Mouse (Mus musculus): ENCODE results near the gene Kpnb1.
A peak's percentile ranks its signal among the peaks of the same experiment; 100 is the strongest.
"Not testable (repeated sequence)": the region's sequence is repeated elsewhere in the genome, so short reads cannot be mapped to it uniquely, and the experiment has no call there.

Kpnb1 gene

DNA sequence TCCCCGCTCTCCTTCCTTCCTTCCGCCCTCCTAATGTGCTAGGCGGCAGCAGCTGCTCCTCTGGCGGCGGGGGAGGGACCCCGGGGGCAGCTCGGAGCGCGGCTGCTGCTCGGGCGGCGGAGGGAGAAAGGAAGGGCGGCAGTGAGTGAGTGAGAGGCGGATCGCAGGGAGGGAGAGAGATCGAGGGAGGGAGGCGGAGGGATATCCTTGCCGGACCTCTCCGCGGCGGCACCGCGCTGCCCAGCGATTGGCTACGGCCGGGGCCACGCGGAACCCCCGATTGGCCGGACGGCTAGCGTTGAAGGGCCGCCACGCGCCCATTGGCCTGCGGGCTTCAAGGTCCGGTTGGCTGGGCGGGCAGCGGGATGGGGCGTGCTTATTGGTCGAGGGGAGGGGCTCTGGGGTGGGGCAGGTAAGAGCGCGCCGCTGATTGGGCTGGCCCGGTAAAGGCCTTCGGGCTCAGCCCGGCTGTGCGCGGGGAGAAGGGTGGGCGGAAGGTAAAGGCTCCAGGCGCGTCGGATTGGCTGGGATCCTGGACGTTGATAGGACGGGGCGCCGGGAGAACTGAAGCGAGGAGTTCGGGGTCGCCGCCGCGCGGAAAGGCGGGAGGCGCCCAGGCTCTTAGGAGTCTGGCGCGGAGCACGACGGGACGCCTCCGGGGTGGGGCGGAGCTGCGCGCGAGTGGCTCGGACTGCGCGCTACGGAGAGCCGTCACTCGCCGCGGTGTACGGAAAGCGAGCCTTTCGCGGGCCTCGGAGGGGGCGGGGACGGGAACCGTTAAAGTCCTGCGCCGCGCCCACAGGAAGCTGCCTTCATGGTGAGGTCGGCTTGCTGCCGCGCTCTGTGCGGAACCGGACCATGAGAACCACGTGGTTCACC, at the start of gene Kpnb1:
Gene Kpnb1, minus strand, starts transcription at position 118 of the 879 bp plus-strand sequence.
- DNase-seq (ENCODE audit: low spot score in 2 of 2), result peak; percentile 98 to 99

DNA sequence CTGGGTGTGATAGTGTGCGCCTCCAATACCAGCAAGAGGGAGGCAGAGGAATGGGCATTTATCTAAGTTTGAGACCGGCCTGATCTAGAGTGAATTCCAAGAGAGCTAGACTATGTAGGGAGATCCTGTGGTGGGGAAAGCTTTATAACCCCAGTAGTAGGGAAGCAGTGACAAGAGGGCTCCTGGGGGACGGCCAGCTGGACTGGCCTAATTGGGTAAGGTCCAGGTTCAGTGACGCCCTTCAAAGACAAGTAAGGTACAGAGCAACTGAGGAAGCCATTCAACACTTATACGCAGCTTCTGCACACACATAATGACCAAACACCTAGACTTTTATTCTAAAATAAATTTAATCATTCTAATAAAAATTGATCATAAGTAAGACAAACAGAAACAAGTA, 44.8 kb upstream of the Kpnb1 start:
- DNase-seq (ENCODE audit: low spot score in 2 of 2), result no peak

DNA sequence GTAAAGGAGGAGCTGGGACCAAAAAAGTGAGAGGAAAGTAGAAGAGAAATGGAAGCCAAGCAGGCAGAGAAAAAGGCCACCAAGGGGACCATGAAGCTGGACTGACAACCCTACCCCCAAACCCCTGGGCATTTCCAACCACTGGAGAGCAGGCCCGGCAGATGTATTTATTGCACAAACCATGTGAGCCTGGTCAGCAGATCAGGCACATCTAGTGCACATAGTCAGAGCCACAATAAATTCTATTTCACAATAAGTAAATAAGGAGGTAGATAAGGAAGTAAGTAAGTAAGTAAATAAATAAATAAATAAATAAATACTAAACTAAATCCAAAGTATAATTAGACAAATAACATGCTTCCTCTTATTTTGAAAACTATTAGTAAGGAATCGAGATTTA, 41.7 kb upstream of the Kpnb1 start:
- no peak for DNase-seq (ENCODE audit: low spot score in 2 of 2)

DNA sequence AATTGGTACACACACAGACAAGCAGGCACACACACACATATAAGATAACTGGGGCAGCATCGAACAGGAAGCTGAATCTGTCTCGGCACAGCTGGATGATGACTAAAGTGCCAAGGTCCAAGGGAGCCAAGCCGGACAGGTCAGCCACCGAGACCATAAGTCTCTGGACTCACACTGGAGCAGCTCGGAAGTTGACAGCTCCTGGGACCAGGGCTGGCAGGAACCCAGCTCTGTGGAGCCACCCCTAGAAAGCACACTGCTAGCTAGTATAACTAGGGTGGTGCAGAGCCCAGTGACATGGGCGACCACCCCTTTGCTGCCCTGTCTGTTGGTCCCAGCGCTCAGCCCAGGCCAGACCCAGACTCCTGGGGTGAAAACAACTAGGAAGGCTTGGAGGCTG, 41.3 kb upstream of the Kpnb1 start:
- DNase-seq (ENCODE audit: low spot score in 2 of 2), result no peak

DNA sequence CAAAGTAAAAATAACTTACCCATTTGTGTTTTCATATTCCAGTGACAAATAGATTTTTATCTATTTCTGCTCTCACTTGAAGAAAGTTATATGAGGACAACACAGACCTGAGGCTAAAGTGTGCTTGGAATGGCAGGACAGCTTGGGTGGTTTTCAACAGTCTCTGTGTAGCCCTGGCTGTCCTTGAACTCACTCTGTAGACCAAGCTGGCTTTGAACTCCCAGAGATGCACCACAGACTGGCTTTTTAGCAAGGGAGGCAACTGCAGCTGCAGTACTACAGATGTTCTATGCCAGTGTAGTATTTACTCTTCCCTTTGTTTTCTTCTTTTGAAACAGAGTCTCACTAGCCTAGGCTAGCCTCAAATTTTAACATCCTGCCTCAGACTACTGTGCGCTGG, 38.5 kb upstream of the Kpnb1 start:
- no peak for DNase-seq (ENCODE audit: low spot score in 2 of 2)

DNA sequence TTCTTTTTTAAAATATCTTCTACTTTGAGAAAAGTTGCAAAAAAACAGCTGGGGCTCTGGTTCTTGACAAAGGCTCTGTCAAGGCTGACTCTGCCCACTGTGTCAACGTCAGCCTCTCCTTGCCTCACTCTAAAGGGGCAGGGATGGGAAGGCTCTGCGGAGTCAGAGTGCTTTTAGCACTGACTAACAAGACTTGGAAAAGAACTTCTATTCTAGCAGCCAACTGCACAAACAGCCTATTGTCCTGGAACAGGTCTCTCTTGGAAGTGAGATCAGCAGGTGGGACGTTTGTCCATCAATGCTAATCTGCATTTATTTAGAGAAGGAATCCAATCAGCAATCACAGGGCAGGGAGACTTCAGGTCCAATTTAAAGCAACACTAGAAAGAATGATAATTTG, 35.8 kb upstream of the Kpnb1 start:
- DNase-seq (ENCODE audit: low spot score in 2 of 2), result no peak

DNA sequence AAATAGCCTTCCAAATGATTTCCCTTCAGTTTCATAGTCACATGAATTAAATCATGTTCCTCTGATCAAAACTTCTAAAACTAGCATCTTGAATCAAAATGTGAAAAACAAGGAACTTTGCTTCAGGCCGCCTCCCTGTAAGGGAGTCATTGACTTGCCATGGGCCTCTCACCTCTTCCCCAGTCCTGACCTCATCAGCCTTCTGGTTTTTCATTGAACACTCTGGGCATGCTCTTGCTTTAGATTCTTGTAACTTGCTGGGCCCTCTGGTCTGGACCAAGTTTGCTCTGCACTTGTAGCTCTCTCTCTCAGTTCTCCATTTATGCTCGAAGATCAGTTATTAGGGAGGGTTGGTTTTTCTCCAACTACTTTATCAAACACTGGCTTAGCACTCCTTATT, 33.9 kb upstream of the Kpnb1 start:
- no peak for DNase-seq (ENCODE audit: low spot score in 2 of 2)

DNA sequence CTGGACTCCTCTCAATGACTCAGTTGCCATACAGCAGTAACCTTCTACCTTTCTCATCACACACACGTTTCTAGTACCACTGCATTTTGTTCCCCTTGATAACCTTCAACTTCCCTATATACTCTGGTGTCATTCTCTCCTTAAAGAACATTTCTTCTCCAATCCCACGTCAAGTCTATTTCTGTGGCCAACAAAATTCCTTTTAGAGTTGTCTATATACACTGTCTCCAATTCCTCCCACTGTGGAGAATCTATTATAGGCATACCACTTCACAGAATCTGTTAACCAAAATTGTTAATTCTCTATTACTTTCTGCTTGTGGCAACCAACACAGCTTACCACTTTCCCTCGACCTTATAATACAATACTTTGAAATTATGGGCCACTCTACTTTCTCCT, 32.5 kb upstream of the Kpnb1 start:
- no peak for DNase-seq (ENCODE audit: low spot score in 2 of 2)

DNA sequence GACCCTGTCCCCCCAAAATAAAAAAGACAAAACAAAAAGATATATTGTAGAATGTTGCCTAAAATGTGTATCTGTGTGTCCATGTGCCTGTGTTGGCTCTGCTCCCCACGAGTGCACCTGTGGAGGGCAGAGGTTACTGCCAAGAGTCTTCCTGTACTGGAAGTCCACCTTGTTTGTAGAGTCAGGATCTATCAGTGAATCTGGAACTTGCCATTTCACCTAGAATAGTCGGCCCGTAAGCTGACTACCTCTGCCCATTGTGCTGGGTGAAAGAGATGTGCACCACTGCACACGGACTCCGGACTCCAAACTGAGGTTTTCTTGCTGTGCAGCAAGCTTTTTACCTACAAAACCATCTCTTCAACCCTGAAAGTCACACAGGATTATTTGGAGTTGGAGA, 26.7 kb upstream of the Kpnb1 start:
- DNase-seq (ENCODE audit: low spot score in 2 of 2), result no peak

DNA sequence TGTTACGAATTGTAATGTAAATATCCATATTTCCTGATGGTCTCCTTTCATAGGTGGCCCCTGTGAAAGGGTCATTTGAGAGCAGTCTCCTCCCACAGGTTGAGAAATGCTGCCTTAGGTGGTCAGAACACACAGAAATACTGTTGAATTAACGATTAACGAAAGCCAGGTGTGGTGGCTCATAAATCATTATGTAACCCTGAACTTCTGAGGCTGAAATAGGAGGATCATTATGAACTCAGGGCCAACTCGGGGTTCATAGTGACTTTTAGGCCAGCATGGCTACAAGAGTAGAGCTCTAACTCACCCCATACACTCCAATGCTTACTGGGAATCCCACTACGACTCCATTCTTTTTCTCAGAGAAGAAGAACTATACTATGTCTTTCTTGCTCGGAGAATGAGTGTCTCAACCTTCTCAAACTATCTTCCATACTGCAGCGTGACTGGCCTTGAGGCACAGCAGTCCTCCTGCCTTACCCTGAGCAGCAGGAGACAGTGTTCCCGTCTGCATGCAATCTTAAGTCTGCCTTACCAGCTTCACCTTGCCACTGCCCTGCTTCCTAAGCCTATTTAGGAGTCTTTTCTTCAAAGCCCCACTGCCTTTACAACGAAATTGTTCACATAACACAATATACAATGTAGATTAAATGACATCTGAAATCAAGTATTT, 23.2 kb upstream of the Kpnb1 start:
- no peak for DNase-seq (ENCODE audit: low spot score in 2 of 2)

DNA sequence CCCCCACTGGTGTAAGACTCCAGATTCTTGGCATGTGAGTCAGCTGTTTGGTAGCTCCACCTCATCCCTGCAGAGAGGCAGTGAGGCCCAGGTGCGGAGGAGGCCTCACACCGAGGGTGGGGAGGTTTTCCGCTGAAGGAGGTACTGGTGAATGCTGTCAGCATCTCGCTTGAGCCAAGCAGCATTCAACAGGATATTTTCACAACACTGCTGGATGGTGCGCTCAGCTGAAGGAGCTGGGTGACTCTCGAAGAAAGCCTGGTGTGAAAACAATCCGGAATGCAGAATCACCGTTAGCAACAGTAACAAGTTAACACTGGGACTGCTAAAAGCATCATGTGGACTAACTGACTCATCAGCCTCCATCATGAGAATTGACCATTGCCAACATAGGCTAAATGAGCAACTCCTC, 19.3 kb upstream of the Kpnb1 start:
- DNase-seq (ENCODE audit: low spot score in 2 of 2), result no peak

DNA sequence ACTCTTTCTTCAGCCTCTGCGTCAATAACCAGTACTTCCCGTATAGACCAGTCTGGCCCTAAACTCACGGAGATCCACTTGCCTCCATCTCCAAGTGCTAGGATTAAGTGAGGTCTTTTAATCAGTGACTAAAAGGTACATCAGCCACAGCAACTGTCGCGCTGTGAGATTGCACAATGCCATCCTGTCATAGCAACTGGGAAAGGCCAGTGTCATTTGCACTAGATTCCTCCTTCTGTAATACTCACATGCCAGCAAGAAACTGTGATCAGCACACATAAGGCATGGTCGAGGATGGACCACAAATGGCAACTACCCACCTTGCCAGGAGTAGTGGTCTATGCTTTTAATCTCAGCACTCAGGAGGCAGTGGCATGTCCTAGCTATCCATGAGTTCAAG, 11.8 kb upstream of the Kpnb1 start:
- no peak for DNase-seq (ENCODE audit: low spot score in 2 of 2)

DNA sequence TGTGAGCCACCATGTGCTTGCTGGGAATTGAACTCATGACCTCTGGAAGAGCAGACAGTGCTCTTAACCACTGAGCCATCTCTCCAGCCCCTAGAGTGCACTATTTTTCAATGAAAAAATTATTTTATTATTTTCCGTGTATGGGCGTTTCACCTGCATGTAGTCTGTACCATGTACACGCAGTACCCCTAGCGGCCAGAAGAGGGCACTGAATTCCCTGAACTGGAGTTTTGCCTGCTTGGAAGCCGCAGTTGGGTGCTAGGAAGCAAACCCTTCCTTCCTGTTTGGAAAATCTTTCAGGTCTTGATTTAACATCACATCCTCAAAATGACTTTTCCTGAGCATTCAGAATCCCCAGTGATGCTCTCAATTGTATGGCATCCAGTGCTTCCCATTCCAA, 10.9 kb upstream of the Kpnb1 start:
- peak; percentile 70 to 85 for DNase-seq (ENCODE audit: low spot score in 2 of 2)

DNA sequence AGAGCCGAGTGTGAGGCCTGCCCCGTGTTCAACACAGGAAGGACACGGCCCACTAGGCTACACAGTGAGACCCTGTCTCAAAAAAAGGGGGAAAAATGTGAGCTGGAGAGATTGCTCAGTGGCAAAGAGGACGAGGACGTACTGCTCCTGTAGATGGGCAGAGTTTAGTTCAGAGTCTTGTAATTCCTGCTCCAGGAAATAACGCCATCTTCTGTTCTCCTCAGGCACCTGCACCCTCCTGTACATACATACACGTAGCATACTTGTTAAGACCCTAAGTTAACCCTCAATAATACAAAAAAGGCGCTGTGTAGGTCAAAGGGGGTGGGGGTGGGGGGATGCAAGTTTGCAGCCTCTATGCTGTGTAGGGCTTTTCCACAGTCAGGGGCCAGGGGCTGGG, 9.3 kb upstream of the Kpnb1 start:
- no peak for DNase-seq (ENCODE audit: low spot score in 2 of 2)

DNA sequence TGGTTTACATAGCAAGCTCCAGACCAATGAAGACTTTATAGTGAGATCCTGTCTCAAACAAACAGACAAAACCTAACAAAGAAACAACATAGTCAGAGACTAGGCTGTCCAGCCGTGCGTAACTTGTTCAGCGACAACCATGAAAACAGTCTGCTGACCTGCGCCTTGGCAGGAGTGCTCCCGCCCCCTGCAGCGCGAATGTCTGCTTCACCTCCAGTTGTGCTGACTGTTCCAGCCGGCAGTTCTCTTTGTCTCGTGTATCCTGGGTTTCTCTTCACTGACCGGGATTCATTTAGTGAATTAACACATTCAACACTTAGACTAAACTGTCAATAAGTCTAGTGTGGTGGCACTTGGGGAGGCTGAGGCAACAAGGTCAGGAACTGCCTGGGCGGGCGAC, 8.9 kb upstream of the Kpnb1 start:
- no peak for DNase-seq (ENCODE audit: low spot score in 2 of 2)

DNA sequence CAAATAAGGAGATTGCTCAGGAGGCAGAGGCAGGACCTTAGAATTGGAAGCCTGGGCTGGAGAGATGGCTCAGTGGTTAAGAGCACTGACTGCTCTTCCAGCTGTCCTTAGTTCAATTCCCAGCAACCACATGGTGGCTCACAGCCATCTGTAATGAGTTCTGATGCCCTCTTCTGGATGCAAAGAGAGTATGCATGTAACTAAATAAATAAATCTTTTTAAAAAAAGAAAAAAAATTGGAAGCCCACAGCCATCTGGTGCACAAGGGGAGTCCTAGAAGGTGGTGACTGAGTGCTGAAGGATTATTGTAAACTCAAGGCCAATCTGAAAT, 4.9 kb upstream of the Kpnb1 start:
- no peak for DNase-seq (ENCODE audit: low spot score in 2 of 2)

DNA sequence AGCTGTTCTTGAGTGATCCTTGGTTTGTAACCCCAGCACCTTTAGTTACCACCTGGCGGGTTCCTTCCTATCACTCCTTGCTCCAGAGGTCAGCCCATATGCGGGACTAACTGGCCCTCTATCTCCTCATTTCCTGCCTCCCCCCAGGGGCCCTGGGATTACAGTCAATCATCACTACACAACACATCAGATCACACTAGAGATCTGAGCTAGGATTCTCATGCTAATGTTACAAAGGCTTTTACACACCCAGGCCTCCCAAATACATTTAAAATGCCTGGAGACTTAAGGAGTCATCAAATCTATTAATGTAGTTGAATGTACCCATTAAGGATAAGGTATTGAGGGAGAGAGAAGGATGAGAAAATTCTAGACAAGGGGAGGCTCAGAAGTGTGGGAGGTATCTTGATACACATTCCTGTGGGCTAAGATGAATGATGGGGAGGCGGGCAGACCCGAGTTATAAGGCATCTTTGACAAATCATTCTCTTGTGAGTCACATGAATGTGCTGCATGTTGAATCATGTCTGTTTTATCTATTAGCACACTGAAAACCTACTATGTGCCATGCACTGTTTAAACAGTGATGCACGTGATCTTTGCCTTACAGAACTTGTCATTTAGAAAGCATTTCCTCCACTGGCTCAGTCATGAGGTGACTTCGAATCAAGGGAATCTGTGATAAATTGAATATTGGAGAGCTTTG, 4.4 kb upstream of the Kpnb1 start:
- no peak for DNase-seq (ENCODE audit: low spot score in 2 of 2)

DNA sequence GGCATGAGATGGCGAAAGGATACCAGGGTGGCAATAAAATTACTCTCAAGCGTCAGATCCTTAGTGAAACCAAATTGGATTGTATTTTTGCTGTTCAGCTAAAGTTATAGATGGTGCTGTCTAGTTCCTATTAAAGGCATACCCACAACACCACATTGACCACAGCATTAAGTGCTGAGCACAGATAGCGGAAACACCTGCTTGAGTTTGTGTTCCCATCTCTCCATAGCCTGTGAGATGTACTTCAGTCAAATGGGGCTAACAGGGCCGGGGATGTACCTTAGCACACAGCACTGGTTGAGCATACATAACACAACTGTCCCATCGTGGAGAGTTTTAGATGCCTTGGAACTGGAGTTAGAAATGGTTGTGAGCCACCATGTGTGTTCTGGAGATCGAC, 3.3 kb upstream of the Kpnb1 start:
- DNase-seq (ENCODE audit: low spot score in 2 of 2), result no peak

DNA sequence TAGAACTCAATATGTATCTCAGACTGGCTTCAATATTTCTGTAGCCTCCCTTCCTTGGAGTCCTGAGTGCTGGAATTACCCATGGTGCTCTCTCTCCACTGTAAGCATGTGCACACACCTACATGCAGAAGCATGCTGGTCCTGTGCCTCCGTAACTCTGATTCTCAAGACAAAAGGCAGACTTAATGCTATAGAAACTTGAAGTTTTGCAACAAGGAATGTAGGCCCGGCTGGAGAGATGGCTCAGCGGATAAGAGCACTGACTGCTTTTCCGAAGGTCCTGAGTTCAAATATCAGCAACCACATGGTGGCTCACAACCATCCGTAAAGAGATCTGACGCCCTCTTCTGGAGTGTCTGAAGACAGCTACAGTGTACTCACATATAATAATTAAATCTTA, 2.0 kb upstream of the Kpnb1 start:
- not testable (repeated sequence) for DNase-seq (ENCODE audit: low spot score in 2 of 2)

DNA sequence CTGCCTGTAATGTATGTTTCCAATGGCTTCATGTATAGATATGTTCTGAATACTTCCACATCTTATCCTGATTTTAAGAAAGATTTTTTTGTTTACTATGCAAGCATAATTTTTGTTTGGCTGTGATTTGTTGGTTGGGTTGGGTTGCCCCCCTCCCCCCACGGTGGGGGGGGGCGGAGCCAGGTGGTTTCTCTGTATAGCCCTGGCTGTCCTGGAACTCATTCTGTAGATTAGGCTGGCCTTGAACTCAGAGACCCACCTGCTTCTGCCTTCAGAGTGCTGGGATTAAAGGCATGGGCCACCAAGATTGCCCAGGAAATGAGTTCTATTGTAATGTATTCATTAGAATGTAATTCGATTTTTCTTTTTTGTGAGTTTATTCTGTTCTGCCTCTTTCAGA, 1.6 kb upstream of the Kpnb1 start:
- no peak for DNase-seq (ENCODE audit: low spot score in 2 of 2)

DNA sequence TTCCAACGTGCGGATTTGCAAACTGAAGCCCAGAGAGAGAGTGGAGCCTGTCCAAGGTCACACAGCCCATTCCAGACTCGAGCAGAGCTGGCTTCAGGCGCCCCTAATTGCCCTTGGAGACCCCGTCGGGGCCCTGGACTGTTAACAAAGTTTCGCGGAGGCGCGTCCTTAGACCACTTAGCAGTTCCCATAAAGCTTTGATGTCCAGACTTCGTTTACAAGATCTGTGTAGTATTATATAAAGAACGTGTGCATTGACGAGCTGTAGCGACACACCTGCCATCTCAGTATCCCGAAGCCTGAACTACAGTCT, 918 bp upstream of the Kpnb1 start:
- no peak for DNase-seq (ENCODE audit: low spot score in 2 of 2)

DNA sequence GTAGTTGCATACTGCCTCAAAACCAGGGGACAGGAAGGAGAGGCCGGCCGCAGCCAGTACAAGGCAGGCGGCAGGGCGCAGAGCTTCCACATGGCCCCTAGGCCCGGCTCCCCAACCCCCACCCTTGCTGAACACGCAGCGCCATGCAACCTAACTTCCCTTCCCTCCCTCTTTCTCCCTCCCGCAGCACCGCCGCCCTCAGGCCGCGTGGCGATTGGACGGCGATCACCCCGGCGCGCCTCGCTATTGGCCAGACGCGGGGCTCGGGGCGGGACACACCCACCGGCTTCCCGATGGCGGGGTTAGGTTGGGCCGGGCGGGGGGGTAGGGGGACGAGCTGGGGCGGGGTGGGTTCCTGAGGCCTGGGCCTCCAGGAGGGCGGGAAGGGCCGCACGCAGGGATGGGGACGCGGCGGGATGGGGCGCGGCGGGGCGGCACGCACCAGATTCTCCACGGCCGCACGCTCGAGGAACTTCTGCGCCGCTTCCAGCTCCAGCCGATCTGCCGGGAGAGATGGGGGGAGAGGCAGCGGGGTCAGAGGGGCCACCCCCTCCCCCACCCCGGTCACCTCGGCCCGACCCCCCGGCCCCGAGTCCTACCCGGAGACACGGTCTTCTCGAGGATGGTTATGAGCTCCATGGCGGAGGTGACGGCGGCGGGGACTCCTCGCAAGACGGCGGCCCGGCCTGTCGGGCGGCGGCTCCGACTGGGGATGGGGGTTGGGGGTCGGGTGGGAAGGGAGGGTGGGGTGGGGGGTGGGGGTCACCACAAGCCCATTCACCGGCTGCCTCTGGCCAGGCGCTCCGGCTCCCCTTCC, 526 bp downstream of the Kpnb1 start:
- DNase-seq (ENCODE audit: low spot score in 2 of 2), result peak; percentile 98 to 99

Data from spleen, postnatal 4 days (tissue).